Mouse (Mus musculus): ENCODE data around the gene Ncor2.

Gene Ncor2

DNA sequence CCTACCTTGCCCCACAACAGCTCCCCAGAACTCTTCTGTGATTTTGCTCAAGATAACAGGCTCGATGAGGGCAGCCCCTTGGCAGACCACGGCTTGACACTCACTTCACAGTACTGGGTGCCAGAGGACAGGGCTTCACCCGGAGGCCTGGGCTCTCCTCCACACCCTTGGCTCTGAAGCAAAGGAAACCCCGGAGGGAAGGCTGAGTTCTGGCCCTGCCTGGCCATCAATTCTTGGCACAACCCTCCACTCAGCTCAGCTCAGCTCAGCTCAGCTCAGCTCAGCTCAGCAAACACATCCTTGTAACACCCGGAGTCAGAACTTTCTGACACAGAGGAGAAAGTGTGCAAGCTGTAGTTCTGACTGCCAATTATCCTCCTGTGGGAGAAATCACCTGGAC, 30.3 kb downstream of the Ncor2 start:
- no peak for DNase-seq (ENCODE audit: low spot score)

DNA sequence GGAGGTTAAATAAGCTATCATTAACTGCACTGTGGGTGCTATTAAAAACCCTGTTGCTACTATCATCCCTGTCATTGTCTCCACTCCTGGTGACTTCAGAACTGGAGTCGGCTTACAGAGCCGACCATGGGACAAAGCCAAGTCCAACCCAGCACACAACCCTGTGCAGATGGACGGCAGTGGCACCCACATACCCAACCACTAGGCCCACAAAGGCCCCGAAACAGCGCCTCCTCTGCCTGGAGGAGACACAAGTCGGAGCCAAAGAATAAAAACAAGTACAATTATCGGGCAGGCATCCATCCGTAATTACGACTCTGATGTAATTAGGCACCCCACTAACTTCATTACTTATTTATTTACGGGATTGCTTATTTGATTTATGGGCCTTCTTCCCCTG, 30.8 kb downstream of the Ncor2 start:
- no peak for DNase-seq (ENCODE audit: low spot score)

DNA sequence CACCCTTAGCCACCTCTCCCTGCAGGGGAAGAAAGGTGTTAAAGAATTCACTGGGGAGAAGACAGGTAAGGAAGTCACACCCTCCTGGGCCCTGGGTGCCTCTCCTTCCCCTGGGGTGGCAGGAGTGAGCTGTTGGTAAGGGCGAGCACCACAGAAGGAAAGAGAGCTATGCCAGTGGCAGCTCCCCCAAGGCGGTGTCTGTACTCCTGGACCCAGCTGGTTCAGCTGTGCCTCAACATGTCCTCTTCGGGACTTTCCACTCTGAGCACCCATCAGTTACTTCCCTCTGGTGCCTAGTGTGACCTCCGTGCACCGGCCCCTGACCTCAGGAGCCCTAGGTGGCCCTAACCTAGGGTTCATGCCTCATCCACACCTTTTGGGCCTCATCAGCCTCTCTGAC, 31.9 kb downstream of the Ncor2 start:
- no peak for DNase-seq (ENCODE audit: low spot score)

DNA sequence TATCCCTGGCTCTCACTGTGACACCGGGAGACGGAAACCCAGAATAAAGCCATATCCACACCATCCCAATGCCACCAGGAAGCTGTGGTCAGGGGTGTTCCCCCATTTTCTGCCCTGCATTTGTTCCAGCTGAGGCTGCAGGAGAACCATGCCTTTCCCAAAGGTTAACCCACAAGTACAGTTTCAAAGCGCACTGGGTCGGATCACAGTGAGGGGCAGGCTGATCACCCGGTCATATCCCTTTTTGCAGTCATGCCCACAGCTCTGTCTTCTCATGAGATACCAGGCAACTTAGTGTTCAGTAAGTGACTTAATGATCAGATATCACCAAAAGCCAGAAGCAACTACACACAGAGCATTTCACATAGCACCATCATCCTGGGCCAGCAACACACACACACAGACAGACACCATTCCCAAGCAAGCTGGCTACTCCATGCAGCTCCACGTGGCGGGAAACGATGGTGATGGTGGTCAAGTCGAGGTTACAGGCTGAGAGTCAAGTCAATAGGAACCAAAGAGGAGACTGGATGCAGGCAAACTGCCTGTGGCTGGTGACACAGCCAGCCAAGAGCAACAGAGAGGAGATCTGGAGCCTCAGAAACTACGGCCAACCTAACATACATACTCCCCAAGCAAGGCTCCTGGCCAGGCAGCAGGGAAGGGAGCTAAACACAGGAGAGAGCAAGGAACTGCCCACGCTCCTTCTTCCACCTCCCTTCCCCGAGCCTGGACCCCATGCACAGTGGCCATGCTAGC, 35.7 kb downstream of the Ncor2 start:
- DNase-seq (ENCODE audit: low spot score), result no peak

DNA sequence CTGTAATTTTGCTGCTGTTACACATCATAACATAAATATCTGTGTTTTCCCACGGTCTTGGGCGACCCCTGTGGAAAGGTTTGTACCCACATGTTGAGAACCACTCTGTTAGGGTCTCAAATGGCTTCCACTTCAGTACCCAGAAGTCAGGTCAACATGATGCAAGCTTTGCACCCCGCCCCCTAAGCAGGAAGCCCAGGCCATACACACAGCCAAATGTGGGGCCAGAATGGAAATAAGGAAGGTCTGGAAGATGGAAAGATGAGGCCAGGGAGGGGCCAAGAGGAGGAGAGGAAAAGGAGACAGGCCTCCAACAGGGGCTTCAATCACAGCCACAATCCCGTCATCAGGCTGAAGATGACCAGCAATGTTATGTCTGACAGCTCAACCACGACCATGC, 37.1 kb downstream of the Ncor2 start:
- no peak for DNase-seq (ENCODE audit: low spot score)

DNA sequence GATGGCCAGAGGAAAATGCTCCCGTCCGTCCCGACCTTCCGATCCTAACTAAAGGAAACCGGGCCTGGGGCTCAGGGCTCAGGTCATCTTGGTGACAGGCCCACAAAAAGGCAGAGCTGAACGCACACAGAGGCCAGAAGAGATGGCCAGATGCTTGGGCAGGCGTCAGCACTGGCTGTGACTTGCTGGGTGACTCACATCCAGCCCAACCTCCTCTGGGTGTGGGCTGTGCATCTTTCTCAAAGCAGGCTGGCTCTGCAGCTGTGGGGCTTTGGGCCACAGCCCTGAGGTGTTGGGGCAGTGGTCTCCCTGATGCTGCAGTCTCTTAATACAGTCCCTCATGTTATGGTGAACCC, 37.5 kb downstream of the Ncor2 start:
- DNase-seq (ENCODE audit: low spot score), result no peak

DNA sequence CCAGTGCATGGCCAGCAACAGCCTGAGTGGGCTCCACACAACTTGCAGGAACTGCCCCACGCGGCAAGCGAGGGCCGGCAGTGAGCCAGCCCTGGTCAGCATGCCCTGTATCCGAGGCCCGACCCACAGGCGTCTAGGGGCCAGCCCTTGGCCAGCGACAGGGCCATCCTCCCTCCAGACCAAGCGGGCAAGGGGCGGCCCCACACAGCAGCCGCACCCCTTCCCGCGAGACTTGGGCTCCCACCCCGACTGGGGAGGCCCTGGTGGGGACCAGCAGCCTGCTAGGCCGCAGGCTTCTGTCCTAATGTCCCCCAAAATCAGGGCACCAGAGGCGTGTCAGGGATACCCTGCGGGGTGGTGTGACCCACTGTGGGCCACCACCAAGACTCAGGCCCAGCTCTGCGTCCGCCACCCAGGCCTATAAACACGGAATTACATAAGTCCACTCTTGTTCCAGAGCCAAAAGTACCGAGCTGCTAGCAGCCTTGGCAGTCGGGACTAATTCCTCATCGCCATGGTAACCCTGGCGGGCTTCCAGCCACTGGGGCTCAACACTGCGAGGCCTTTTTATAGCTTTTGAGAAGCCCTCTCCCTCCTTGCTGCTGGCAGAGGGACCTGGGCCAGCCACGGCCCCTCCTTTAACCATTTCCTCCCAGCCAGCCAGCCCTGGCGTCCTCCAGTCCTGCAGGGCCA, 38.0 kb downstream of the Ncor2 start:
- peak; percentile 88 for DNase-seq (ENCODE audit: low spot score)

DNA sequence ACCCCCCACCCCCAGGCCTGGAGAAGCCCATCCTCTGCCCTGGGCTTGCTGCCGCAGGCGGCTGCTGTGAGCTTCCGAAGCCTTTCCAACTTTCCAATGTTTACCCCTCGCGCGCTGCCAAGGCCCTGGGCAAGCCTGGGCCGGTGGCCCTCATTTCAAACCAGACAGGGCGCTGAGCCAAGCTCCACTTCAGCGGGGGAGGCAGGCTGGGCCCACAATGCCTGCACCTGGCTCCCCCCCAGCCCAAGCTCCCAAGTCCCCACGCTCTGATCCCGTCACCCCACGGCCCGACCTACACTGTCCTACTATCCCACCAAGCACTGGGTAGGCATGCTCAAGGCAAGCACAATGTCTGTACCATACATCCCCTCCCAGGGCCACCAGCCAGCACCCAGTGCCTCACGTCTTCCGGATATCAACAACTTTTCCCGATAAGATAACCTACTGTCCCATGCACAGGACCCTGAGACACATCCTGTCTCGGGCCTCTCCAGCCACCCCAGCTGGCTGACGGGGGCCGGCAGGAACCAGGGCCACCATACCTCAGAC, 38.8 kb downstream of the Ncor2 start:
- no peak for DNase-seq (ENCODE audit: low spot score)

DNA sequence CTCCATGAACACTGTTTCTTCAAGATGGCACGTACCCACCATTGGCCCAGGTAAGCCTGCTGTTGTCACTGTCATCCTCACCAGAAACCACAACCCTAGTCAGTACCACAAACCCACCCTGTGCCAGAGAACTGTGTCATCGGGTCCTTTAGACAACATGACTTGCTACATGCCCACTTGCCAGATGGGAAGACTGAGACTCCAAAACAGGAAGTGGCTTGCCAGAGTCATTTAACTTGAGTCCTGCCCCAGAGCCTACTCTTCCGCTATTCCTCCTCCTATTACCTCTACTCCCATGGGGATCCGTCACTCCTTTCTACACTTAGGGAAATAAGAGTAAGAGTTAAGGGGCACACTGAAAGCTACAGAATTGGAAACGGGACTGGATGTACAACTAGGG, 39.4 kb downstream of the Ncor2 start:
- no peak for DNase-seq (ENCODE audit: low spot score)

DNA sequence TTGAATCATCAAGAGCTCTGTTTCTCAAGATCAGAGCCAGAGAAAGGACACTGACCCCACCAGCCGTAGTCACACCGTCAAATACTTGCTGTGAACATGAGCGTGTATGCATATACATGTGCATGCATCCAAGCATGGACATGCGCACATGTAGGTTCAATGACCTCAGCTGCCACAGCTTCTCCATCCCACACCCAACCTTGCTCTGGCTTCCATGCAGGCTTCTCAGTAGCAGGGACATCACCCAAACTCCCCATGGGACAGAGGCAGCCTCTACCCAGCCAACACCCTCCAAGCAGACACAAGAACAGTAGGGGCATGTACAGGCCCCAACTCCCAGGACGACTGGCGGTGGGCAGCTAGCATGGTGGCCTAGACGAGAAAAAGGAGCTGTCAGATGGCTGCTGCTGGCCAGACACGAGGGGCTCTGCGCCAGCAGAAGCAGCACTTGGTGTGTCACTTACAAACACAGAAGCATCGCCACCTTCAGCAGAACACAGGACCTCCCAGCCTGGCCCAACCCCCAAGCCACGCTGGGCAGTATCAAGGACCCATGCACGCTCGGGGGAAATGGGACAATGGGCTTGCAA, 40.1 kb downstream of the Ncor2 start:
- DNase-seq (ENCODE audit: low spot score), result no peak

DNA sequence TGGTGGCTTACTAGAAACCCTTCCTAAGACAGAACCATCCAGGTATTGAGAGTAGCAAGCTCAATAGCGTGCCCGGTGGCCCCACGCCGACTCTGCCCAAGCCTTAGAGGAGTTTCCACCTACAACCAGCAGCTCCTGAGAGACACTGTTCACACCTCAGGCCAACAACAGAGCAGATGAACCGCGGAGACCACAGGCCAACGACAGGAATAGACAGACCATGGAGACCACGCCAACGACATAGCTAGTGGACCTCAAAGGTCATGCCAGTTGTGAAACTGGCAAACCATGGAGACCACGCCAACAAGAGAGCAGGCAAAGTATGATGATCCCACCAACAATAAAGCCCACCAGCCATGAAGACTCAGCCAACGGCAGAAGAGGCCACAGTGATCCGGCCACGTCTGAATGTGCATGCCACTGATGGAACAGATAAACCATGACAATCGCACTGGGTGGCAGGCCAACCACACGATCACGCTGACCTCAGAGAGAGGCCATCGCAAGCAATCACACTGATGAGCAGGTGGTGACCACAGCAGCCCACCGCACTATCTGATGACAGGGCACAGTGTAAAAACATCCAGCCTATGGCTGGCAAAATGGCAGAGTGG, 41.2 kb downstream of the Ncor2 start:
- no peak for DNase-seq (ENCODE audit: low spot score)

DNA sequence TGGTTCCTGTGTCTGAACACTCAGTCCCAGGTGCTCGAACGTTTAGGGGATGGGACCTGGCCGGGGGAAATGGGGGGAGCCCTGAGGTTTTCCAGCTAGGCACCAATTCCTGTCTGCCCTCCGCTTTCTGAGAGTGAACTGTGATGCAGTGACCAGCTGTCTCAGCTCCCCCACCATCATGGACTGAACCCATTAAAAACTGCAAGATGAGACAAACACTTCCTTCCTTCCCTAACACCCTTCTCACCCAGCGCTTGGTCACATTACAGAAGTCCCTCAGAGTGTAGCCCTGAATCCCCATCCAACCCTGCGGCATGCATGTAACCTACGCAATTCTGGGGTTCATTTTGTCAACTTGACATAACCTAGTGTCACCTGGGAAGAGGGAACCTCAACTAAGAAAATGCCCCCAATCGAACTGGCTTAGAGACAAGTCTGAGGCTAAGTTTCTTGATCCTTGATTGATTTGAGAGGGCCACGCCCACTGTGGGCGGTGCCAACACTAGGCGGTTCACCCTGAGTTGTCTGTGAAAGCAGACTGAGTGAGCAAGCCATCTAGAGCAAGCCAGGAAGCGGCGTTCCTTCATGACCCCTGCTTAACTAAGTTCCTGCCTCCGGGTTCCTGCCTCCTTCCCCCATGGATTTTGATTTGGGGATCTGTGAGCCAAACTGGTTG, 41.9 kb downstream of the Ncor2 start:
- peak; percentile 71 for DNase-seq (ENCODE audit: low spot score)

DNA sequence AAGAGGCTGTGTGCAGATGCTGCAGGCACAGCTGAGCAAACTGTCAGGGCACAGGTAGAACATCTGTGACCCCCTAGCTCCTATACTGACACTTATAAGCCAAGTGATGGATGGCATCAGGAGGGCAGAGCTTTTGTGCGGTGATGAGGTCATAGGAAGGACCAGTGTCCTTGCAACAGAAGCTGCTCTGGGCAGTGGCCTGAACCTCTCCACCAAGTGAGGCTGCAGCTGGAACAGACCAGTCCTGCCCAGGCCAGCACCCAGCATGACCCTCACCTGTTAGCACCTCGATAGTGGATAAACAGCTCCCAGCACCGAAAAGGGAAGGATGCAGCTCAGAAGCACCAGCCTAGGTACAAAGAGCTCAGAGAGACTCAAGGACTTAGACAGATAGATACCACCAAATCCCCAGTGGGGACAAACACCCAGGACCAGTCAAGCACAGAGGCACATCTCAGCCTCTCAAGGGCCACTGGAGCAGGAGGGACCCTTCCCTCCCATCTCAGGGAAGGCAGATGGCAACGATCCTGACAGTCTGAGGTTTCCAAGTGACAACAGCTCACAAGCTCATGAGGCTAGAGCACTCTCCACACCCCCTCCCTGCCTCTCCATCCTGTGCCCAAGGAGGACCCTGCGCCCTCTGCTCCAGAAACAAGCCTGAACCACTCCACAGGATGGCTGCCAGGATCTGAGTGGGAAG, 42.6 kb downstream of the Ncor2 start:
- DNase-seq (ENCODE audit: low spot score), result no peak

DNA sequence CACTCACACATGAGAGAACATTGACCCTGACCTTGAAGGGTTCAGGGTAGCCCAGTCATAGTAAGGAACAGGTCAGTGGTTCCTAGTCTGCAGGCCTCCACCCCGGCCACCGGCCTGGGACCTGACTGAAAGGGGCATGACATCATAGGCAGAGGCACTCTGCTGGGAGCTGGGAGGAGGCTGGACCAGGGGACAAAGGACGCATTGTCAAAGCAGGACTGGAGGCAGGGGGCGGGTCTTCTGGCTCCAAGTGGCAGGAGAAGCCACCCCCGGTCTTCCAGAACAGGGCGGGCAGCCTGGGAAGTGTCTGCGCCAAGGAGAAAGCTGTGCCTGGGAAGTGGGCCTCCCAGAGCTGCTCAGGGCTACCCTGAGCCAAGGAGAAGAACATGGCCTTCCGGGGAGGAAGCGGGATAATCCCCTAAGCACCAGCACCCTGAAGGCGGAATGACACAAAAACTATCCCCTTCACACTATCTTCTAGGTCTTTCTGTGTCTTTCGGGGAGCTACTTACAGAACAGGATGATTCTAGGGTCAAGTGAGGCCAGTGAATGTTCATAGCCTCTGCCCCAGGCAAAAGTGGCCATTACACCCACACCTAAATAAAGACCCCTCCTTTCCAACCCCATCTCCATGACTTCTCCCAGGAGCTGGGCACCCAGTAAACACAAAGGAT, 44.1 kb downstream of the Ncor2 start:
- DNase-seq (ENCODE audit: low spot score), result peak; percentile 92

DNA sequence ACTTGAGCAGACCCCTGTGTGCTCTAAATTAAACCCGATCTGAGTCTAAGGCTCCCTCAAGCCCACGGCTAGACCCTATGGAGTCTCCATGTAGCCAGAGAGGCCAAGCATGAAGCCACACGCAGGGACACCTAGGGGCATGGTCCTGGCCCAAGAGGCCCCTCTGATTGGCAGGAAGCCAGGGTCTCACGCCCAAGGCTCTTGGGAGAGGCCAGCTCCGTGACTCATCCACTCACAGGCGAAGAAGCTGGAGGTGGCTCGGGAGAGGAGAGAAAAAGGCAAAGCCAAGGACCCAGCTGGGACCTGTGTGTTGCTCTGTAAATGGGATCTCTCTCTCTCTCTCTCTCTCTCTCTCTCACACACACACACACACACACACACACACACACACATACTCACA, 44.6 kb downstream of the Ncor2 start:
- no peak for DNase-seq (ENCODE audit: low spot score)

DNA sequence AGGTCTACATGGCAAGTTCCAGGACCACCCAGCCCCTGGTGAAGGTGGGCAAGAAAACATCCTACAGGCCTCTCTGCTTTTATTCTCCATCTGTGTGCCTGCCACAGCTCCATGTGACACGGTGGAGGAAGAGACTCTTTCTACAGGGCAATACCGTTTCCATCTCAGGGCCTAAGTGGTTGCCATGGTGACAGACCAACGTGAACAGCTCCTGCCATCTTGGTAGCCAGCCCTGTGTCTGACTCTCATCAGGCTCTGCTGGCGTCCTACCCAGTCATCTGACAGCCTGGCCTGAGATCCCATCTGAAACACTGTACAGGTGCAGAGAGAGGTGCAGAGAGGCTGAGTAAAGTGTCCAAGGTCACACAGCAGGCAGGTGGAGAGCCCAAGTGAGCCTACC, 45.4 kb downstream of the Ncor2 start:
- no peak for DNase-seq (ENCODE audit: low spot score)

DNA sequence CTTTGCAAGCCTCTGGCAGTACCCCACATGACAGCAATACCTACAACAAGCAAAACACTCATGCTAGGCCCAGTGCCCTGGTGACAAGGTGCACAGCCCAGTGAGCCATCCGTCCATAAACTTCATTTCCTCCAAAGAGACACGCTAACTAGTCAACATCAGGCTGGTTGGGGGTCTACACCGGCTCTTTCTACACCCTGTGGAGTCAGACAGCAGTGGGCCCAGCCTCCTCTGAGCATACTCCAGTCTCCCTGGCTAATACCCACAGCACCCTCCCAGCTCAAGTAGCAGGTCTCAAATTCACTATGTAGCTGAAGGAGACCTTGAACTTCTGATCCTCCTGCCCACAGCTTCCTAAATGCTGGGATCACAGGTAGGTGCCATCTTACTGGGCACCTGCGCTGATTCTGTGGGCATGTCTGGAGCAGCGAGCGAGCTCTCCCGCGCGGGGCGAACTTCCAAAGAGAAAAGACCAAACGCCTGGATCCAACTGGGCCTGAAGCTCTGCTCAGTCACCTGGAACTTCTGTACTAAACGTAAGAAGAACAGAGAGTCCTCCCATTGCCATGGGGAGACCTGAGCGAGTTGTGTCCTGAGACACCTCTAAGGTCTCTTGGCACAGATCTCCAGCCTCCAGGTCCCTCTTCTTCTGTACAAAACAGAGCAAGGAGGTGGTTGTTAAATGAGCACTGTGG, 46.3 kb downstream of the Ncor2 start:
- no peak for DNase-seq (ENCODE audit: low spot score)

DNA sequence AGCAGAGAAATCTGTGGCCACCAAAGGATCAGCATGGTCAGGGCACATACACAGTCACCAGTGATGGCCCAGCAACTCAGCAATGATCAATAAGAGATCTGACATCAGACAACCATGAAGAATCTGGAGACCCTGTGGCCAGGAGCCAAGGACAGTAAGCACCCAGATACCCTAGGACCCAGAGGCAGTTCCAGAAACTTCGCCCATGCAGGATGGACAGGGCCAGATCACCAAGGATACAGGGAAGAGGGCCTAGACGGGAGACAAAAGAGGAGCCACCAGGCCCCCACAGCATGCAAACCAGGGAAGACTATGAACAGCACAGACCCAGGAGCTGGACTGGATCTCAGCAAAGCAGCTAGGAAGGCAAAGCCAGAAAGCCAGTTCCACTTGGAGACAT, 47.0 kb downstream of the Ncor2 start:
- no peak for DNase-seq (ENCODE audit: low spot score)

DNA sequence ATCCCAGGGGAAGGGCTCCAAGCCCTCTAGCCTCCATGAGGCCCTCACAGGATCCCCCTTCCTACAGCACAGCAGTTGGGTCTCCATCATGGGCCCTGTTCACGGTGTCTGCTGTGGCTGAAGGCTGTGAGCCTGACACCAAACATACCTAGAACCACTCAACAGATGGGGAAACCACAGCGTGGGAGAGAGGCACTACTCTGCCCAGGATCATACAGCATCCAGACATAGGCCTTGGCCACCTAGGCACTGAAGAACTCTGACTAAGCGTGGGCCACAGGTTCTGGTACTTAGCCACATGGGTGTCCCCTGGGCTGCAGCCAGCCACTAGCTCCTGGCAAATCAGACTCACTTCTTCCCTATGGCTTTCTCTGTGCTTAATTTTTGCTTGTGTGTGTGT, 48.6 kb downstream of the Ncor2 start:
- no peak for DNase-seq (ENCODE audit: low spot score)

DNA sequence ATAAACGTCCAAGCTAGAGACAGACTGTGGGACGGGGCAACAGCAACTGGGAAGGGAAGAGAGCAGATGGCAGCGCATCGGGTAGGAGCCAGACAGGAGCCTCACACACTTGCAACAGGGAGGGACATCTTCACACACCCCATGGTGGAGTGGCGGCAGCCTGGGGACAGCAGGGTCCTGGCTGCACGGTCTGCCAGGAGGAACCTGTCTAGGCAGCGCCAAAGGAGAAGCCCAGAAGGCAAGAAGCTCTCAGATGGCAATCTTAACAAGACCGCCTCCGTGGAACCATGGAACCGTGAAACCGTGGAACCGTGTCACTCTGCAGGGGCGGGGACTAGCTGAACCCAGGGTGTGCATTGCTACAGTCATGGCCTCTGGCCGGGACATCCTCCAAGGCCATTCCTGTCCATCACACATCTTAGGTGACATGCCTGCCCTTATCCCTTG, 50.1 kb downstream of the Ncor2 start:
- no peak for DNase-seq (ENCODE audit: low spot score)

Measured in embryo, embryonic 10 days (tissue).